Mouse (Mus musculus) lung, postnatal 0 days (tissue): ENCODE results near the gene B4galt7.

Experiments used
- CTCF ChIP-seq: IDR thresholded peaks from 2 replicates; pipeline ENCODE4 v1.5.1; 2016; ENCODE audit warnings: antibody characterized with exemption, mild to moderate bottlenecking
- EP300 ChIP-seq: IDR thresholded peaks from 2 replicates; pipeline ENCODE4 v1.6.1; 2016; ENCODE audit warnings: antibody characterized with exemption, mild to moderate bottlenecking, control low read depth

DNA sequence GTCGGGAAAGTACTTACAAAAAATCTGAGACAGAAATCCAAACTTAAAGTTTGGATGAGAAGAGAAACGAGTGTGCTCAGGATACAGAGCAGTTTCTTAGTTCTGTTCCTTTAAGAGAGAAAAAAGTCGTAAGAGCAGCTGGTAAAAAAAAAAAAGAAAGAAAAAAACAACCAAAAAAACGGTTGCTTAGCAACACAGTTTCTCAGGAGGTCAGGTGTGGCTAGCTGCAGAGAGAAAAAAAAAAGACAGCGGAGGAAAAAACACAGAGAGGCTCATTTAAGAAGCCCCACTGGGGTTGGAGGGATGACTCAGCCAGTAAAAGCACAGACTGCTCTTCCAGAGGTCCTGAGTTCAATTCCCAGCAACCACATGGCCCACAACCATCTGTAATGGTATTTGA is 25.4 kb upstream of the B4galt7 start:
- TF ChIP-seq CTCF (no peak), EP300 (no peak)
